Mouse (Mus musculus) CD8-positive naive resting alpha-beta T cell, adult 2 months (primary cell): ENCODE results near the gene Axin2.

Experiments
- DNase-seq, 2 experiments: peaks; one replicate each; pipeline ENCODE4 v3.0.0; 2022; ENCODE audit warnings: low read depth in 2 of 2, low spot score in 2 of 2

Gene Axin2

DNA sequence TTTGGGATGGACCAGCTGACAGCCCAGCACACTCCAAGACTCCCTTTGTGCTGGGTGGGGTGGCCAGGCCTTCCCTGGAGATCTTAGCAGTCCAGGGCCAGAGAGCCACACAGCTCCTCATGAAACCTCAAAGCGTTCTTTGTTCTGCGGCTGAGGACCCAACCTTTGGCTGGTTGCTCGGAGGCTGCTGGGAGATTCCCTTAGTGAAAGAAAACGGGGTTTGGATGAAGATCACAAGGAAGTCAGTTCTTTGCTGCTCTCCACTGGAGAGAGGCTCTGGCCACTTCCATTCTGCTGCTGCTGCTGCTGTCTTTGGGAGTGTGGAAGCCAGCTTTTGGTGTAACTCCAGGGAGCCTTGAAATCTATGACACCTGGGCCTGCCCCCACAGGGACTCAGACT is 53.3 kb downstream of the Axin2 start:
- DNase-seq, result no peak

DNA sequence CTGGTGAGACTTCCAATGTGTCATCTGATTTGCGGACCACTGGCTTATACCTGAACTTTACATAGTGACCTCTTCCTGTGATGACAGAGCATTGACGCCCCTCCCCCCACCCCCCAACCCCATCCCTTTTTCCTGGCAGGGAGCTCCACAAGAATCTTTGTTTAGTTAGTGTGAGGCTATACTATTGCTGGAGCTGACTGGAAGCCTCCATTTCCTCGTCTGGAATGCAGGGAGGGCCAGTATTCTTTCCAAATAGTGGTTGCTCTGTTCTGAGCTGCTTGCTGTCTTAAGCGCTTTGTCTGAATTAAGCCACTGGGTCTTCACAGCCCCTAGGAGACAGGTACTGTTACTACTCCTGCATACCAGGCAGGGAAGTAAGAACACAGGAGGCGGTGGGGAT is 53.7 kb downstream of the Axin2 start:
- no peak for DNase-seq

DNA sequence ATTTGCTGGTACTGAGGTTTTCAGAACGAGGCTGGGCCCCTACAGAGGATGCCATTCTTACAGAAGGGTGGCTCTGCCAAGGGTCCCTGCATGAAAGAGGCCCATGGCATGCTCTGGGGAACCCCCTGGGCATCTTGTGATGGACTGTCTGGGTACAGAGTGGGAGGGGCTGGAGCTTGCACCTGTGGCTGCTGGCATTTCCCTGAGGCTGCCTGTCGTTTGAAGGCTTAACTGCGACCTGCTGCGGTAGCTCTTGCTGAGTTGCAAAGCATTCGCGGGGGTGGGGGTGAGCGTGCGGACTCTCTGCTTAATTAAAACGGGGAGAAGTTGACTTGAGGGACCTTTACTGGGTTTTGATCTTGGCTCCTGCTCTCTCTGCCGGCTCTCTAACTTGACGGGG is 55.4 kb downstream of the Axin2 start:
- DNase-seq, result no peak

DNA sequence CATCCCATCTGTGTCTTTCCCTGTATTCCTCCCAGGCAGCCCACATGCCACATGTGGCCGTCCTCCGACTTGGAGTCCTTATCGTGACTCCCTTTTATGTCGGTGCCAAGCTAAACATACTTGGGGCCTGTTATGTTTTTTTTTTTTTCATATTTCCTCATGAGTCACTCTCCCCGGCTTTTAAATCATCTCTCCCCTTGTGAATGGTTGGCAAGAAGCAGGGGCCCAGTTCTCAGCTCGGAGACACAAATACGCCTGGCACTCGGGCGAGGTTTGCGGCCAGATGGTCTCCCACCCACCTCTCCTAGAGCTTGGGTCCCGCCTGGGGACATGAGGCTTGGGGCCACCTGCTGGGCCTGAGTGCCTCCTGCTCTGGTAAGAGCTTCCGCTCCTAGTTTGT is 60.4 kb downstream of the Axin2 start:
- DNase-seq, result no peak

DNA sequence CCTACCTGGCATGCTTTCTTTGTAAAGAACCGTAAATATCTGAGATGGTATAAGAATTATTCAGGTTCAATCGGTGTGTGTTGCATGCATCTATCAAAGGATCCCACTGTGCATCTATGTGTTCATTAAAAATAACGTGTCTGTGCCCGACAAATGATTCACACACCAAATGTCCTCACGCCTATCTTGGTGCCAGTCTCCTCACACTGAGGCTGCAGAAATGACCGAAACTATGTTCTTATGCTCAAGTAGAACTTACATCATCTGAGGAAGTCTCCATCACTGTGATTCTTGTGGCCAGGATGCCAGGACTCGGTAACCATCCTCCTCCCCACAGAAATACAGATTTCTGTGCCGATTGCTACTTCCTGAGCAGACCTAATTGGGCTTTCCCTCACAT is 60.9 kb downstream of the Axin2 start:
- no peak for DNase-seq

DNA sequence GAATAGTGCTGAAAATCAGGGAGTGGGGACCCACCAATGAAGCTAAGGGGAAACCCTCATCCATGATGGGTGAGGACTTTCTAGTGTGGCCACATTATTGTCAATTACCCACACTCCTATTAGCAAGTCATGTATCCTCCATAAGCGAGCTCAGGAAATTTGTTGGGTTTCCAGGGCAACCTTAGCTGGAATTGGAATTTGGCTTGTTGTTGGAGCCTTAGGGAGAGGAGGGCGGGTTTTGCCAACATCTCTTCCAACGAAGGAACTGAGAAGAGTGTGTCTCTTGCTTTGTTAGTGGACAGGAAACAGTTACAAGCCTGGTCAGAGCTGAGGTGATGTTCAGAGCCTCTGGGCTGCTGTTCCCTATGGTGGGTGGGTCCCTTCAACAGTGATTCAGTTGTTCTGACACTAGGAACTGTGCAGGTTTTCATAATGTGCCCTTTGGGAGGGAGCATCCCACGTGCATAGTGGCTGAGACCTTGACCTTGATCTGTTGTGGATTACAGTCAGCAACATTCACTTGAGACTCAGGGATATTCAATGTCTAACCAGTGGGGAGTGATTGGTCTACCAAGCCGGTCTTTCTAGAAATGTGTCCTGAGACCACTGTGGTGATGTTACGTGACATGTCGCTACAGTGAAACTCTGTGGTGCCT is 63.4 kb downstream of the Axin2 start:
- no peak for DNase-seq

DNA sequence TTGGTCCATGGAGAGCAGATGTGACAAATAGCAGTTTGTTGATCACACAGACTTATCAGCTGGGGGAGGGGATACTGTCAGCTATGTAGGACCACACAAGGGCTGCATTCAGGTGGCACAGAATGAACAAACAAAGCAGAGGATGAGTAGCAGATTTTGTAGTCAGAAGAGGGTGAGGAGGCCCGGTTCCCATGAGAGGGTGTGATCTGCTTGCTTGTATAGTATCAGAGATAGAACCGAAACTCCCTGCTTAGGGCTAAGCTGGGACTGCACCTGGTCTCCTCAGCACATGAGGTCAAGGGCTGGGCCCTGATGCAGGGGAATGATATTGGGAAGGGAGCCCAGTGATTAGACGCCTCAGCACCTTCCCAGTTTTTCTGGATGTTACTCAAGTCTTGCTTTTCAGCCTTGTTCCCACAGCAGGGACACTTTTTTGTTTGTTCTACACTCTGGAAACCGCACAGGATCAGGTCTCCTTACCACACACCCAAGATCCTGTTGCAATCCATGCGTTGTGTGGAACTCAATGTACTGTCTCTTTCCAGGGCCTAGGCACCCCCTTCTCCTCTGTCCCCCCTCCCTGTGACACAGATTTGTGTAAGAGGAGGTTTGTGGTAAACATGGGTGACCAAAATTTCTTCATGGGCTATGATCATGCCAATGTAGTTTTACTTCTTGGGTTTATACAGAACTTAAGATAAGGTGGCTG is 64.7 kb downstream of the Axin2 start:
- DNase-seq, result no peak

DNA sequence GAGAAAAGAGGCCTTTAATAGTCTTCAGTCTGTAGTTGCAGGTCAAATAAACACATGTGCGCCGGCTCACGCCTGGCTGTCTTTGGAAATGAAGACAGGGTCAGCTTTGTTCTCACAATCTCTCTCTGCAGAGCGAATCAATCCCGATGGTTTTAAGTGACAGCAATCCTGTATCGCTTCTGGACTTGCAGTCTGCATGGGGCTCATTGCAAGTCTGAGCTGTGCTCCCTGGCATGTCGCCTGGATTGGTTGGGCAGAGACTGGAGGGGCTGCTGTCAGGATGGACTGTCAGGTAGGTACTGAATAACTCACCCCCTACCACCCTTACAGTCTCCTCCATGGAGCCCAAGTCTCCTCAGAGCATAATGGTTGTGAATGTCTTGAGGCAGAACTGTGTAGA is 65.7 kb downstream of the Axin2 start:
- DNase-seq, result no peak

DNA sequence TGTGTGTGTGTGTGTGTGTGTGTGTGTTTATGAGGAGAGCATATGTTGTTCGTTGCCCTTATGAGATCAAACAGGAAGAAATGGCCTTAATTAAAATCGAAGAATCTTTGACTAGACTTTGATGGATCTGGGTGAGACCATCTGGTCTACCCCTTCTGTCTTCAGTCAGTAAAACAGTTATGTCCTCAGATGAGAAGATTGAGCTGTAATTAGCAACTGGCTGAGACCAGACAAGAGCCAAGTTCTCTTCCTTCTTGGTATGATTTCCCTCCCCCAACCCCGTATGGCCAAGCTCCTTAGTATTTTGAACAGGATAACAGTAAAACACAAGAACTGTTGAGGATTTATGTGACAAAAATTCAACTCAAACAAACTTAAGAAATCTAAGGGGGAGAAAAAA is 67.1 kb downstream of the Axin2 start:
- no peak for DNase-seq

DNA sequence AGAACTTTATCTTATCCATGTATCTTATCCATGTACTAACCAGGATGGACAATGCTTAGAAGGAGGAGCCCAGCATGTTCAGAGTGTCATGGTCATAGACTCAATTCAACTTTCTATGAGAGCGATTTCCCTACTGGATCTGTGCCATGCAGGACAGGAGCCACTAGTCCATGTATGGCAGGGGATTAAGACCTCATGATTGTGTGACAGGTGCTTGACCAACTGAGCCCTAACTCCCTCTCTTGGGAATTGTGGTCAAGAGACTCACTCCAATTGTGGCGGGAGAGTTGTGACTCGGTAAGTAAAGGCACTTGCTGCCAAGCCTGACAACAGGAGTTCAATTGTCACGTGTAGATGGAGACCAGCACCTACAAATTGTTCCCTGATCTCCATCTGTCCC is 67.6 kb downstream of the Axin2 start:
- DNase-seq, result no peak

DNA sequence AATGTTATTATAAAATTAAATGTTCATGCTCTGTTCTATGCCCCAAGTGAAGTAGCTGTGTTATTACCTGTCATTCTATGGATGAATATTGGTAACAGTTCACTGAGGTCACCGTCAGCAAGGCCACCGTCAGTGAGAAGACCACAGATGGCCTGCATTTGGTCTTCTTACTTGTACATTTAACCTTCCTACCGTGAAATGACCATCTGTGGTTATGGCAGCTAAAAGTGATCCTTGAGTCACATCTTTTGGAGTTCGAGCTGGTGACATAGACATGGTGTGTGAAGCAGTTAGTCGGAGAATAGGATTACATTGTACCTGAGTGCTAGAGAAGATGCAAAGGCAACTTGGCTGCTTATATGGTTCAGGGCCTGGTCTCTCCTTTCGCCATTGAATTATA is 68.1 kb downstream of the Axin2 start:
- DNase-seq, result no peak

DNA sequence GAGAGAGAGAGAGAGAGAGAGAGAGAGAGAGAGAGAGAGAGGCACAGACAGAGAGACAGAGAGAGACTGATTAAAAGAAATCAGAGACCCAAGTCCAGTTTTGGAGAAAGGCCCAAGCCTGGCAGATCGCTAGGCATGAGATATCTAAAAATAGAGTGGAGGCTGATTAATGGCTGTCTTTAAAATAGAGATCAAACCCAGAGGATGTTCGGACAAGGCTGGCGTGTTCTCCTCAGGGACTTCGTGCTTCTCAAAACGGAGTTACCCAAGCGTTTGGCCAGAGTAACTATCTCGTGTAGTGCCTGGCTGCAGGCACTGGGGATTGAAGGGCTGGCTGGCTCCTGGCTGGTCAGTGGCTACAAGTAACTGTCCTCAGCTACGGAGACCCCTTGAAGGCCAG is 69.8 kb downstream of the Axin2 start:
- DNase-seq, result no peak

DNA sequence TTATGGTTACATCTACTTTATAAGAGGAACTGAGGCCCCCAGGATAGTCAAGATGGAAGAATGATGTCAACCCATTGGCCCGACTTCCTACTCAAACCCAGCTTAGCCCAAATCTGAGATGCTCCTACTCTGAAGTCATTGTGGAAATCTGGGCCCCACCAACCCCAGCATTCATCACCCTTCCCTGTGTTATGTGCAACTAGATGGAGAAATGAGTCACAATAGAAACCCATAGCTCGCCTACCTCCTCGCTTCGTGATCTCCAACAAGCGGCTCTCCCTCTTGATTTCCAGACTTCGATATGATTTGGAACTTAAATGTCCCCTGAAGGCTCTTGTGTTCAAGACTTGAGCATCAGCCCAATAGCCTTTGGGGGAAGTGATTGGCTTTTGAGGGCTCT is 73.3 kb downstream of the Axin2 start:
- DNase-seq, result no peak

DNA sequence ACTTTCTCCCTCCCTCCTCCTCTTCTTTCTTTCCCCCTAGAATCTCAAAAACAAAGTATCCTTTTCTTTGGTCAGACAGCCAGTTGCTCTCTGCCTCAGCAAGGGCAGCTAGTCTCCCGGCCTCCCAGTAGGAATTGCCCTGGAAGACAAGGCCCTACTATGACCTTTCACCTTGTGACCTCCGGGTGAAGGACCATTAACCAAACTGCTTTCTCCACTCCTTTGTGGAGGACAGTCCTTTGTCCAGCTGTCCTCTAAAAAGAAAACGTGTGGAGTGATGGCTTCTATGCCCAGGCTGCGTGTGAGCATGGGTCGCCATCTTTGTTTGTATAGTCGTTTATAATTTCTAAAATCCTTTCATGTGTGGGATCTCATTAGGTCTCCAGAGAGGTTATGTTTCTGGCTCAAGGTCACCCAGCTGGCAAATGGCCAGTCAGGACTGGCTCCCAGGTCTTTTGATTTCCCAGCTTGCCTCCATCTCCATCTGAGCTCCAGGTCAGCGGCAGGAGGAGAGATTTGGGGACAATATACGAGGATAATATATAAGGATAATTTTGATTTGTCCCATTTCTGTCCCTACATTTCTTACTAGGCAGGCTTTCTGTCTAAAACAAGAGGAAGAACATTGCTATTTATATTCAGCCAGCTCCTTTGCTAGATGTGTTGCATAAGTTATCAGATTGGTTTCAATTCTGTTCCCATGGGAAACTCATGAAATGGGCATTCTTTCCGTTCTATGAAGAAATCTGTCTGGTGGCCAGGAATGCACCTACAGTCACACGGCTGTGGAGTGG is 75.2 kb downstream of the Axin2 start:
- no peak for DNase-seq

DNA sequence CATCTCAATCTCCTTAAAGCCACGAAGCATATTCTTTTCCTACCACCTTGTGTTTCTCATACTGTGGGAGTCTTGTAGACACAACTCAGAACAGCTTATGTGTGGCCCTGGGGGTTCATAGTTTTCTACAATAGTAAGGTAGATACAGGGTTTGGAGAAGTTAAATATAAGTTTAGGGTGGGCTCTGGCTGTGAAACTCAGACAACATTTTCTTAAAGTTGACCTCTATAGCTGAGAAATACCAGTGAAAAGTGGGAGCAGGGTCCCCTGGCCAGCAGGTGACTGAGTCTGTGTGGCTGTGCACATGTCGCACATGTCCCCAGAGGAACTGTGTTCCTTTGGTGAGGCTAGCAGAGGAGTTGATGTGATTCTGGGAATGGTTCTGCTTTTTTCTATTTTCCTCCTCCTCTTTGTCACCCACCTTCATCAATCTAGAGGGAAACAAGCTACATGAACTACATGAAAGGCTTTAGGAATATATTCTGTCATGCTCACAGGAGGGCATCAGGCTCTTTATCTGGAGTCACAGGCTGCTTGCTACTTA is 75.9 kb downstream of the Axin2 start:
- DNase-seq, result no peak

DNA sequence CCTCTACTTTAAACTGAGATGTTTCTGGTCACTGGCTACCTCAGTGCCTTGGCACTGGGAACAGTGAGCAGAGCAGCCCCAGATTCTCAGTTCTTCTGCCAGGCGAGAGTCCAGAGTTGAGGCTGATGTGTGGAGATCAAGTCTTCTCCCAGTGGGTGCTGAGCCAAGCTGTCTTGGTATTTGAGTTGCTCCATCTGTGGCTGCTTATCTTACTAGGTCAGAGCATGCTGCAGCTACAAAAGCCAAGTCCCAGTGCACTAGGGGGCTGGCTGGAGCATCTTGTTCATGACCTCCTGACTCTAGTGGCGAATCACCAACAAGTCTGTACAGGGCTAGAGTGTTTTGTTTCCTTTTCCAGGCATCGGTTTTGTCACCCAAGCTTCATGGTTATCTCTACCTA is 77.7 kb downstream of the Axin2 start:
- DNase-seq, result no peak
